Mouse (Mus musculus): ENCODE results near the gene Smad5.

DNA sequence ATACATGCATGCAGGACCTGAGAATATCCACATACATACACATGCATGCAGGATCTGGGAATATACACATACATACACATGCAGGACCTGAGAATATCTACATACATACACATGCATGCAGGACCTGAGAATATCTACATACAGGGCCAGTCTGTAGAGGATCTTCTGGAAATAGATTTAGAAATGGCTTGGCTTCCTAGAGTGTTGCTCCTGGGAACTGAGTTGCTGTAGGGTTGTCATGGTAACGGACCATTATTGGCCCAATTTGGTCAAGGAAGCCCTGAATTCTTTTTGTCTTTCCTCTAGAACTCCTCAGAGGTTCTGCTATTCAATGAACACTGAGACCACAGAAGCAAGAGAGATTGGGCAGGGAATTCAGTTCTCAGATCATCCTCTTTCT, 79.8 kb downstream of the Smad5 start:
- TF ChIP-seq POLR2A (IDR thresholded peaks at IDR 0.05; ENCODE audit: borderline replicate concordance, extremely low read depth, low read depth, low read length) (no peak), CTCF (IDR thresholded peaks at IDR 0.05; ENCODE audit: insufficient read depth, low read length) (no peak)

All from lung, adult 2 months (tissue).